Mouse (Mus musculus): ENCODE data around the gene Ebf3.

- no peak for TF ChIP-seq POLR2A (IDR thresholded peaks at IDR 0.05; ENCODE audit: borderline replicate concordance, insufficient read depth, low read length)
- TF ChIP-seq CTCF (IDR thresholded peaks at IDR 0.05; ENCODE audit: borderline replicate concordance, insufficient read depth, low read depth, low read length): no peak
Observed at GRCm38 (mm10) chr7:137172278-137172677, 142.0 kb downstream of the Ebf3 start.

All from cerebellum, adult 2 months (tissue).